In genomic region chr16:25255186-25255585, GRCm38 (mm10) we compare ENCODE assay signal across 11 mouse cellular contexts. TPM values are rescaled to one million over a fixed set of nuclear protein-coding genes. Genes with fewer than 3 reads are reported as not detected.
DNase-seq lines count a peak whose midpoint lies in the region.
"Had no signal": no experiment of that assay in that cellular context is flagged by ENCODE, and none has a peak within 500 bp of the region (broad histone marks: within the 10 kb centered on the region; RNA-seq: fewer than 3 reads in every experiment).

No protein-coding gene starts in this region.

- intact Hi-C loops in left cerebral cortex, postnatal 36 days (cut with DNase I), result loop anchor here (10.0 kb wide), 1 partner anchor 290 kb away; no protein-coding TSS in a partner anchor

- peak; percentile 56 to 59 for DNase-seq in cerebellum, postnatal 14 days
- DNase-seq in cerebellum, adult 11 months, result no peak
- peak; percentile 17 for DNase-seq in left cerebral cortex, postnatal 36 days (ENCODE audit: low spot score in 2 of 2)
- DNase-seq in left cerebral cortex, adult 8-10 months (ENCODE audit: low spot score in 2 of 2), result no peak
- DNase-seq in frontal cortex, postnatal 36 days (ENCODE audit: low spot score in 2 of 2), result peak; percentile 24 to 27
- peak; percentile 49 to 71 for DNase-seq in layer of hippocampus, postnatal 14 days (ENCODE audit: low spot score in 2 of 2)
- DNase-seq in adrenal gland, adult 2 months, result no peak
- no peak for DNase-seq in urinary bladder, adult 2 months (ENCODE audit: low spot score)
- DNase-seq: spleen, adult 18-20 months had no signal

RNA-seq across cellular contexts. Expression of gene Tprg, which starts 31.4 kb away (rescaled TPM):
- total RNA-seq in left cerebral cortex, postnatal 36 days (2021), result not detected
- total RNA-seq in left cerebral cortex, adult 8-10 months (2022), result not detected
- not detected for total RNA-seq in layer of hippocampus, postnatal 14 days (2021)
- total RNA-seq in adrenal gland, adult 2 months (2021), result not detected
- polyA plus RNA-seq in adrenal gland, adult 2 months (2012; rRNA removed), result not detected in 2 replicates
- 0.78 and 1.0 TPM in 2 replicates for polyA plus RNA-seq in urinary bladder, adult 2 months (2012; rRNA removed)
- total RNA-seq: left cerebral cortex, postnatal 25 days had no signal
- polyA plus RNA-seq: heart, embryonic 13.5 days had no signal

Comparison
In these comparisons a context has a peak if more than half of its experiments do, and no peak if none do; other contexts are left out.
1. DNase-seq: peak in cerebellum, postnatal 14 days (2 of 2), left cerebral cortex, postnatal 36 days (2 of 2), frontal cortex, postnatal 36 days (2 of 2) and layer of hippocampus, postnatal 14 days (2 of 2); none in cerebellum, adult 11 months (single experiment), left cerebral cortex, adult 8-10 months (0 of 2), adrenal gland, adult 2 months (single experiment) and urinary bladder, adult 2 months (single experiment).